Mouse (Mus musculus) retina, postnatal 7 days (tissue): ENCODE results near the gene Gimap8.
"Not testable (repeated sequence)": the region's sequence is repeated elsewhere in the genome, so short reads cannot be mapped to it uniquely, and the experiment has no call there.

Experiments
- DNase-seq: peaks from one replicate; pipeline ENCODE4 v3.0.0-alpha.2; 2012; ENCODE audit warnings: low read depth, low spot score

Gene Gimap8

GRCm38 (mm10) chr6:48646995-48647394, at the start of gene Gimap8:
Gimap8 (plus strand) TSS chr6:48647234.
- no peak for DNase-seq

GRCm38 (mm10) chr6:48600594-48600993, 46.4 kb upstream of the Gimap8 start:
- no peak for DNase-seq

- DNase-seq = peak; percentile 84
These were observed 45.6 kb upstream of the Gimap8 start, which contains the start of gene Zfp775 for GRCm38 (mm10) chr6:48601271-48602079. Zfp775 (plus strand) TSS chr6:48602063.

GRCm38 (mm10) chr6:48602080-48602741, 44.8 kb upstream of the Gimap8 start:
- DNase-seq = no peak

GRCm38 (mm10) chr6:48608124-48608523, 38.9 kb upstream of the Gimap8 start:
- DNase-seq = no peak

GRCm38 (mm10) chr6:48609512-48609911, 37.5 kb upstream of the Gimap8 start:
- no peak for DNase-seq

- no peak for DNase-seq
These were observed 36.4 kb upstream of the Gimap8 start for GRCm38 (mm10) chr6:48610657-48611056.

GRCm38 (mm10) chr6:48613464-48613863, 33.6 kb upstream of the Gimap8 start:
- DNase-seq = no peak

GRCm38 (mm10) chr6:48614756-48615155, 32.3 kb upstream of the Gimap8 start:
- no peak for DNase-seq

- DNase-seq = no peak
These were observed 27.0 kb upstream of the Gimap8 start for GRCm38 (mm10) chr6:48620031-48620430.

- not testable (repeated sequence) for DNase-seq
These were observed 24.7 kb upstream of the Gimap8 start for GRCm38 (mm10) chr6:48622186-48622843.

- DNase-seq = no peak
These were observed 23.6 kb upstream of the Gimap8 start for GRCm38 (mm10) chr6:48623460-48623859.

- no peak for DNase-seq
These were observed 20.6 kb upstream of the Gimap8 start, which contains the start of gene AI854703 for GRCm38 (mm10) chr6:48626464-48626863. AI854703 (plus strand) TSS chr6:48626764.

- peak; percentile 49 for DNase-seq
These were observed 20.1 kb upstream of the Gimap8 start for GRCm38 (mm10) chr6:48626984-48627383.

GRCm38 (mm10) chr6:48627511-48627924, 19.5 kb upstream of the Gimap8 start:
- DNase-seq = no peak

- no peak for DNase-seq
These were observed 18.7 kb upstream of the Gimap8 start for GRCm38 (mm10) chr6:48628377-48628776.

GRCm38 (mm10) chr6:48628808-48629660, 18.0 kb upstream of the Gimap8 start:
- no peak for DNase-seq

GRCm38 (mm10) chr6:48629661-48630034, 17.4 kb upstream of the Gimap8 start:
- no peak for DNase-seq

- DNase-seq = no peak
These were observed 16.2 kb upstream of the Gimap8 start for GRCm38 (mm10) chr6:48630831-48631230.

GRCm38 (mm10) chr6:48635105-48635504, 11.9 kb upstream of the Gimap8 start:
- no peak for DNase-seq

- DNase-seq = no peak
These were observed 10.5 kb upstream of the Gimap8 start for GRCm38 (mm10) chr6:48636515-48636914.
